Mouse (Mus musculus) embryonic facial prominence, embryonic 12.5 days (tissue): ENCODE data around the gene Thrap3. TPM values are rescaled to one million over a fixed set of nuclear protein-coding genes. Genes with fewer than 3 reads are reported as not detected.
A peak's percentile ranks its signal among the peaks of the same experiment; 100 is the strongest.
"Not testable (repeated sequence)": the region's sequence is repeated elsewhere in the genome, so short reads cannot be mapped to it uniquely, and the experiment has no call there.

Source experiments
- ATAC-seq: fragments of 200-750 bp; cut with Nextera tagmentation; 2 replicates; pipeline ENCODE4 v1.8.0; 2017; ENCODE audit not compliant: insufficient number of reproducible peaks, insufficient read depth, low FRiP score, low TSS enrichment
- H3K27ac ChIP-seq: fragments of 300-500 bp; sonication (generic); 2 replicates; pipeline ENCODE4 v1.5.1; 2016; ENCODE audit warnings: mild to moderate bottlenecking
- H3K27me3 ChIP-seq: fragments of 300-500 bp; sonication (generic); 2 replicates; pipeline ENCODE4 v1.6.1; 2016; ENCODE audit warnings: mild to moderate bottlenecking, moderate library complexity
- H3K36me3 ChIP-seq: fragments of 300-500 bp; sonication (generic); 2 replicates; pipeline ENCODE4 v1.6.1; 2016; ENCODE audit warnings: mild to moderate bottlenecking
- H3K4me1 ChIP-seq: fragments of 300-500 bp; sonication (generic); 2 replicates; pipeline ENCODE4 v1.6.1; 2016
- H3K4me2 ChIP-seq: fragments of 300-500 bp; sonication (generic); replicated peaks from 2 replicates; pipeline ENCODE4 v1.6.1; 2016; ENCODE audit warnings: mild to moderate bottlenecking, moderate library complexity
- H3K4me3 ChIP-seq: fragments of 300-500 bp; sonication (generic); 2 replicates; pipeline ENCODE4 v1.5.1; 2016; ENCODE audit warnings: mild to moderate bottlenecking
- H3K9ac ChIP-seq: fragments of 300-500 bp; sonication (generic); 2 replicates; pipeline ENCODE4 v1.6.1; 2016; ENCODE audit warnings: mild to moderate bottlenecking, moderate library complexity
- H3K9me3 ChIP-seq: fragments of 300-500 bp; sonication (generic); 2 replicates; pipeline ENCODE4 v1.6.1; 2016; ENCODE audit warnings: mild to moderate bottlenecking, moderate library complexity
- WGBS: fragments of 180-500 bp; shearing (Covaris S2); methylation state at CpG from one replicate; pipeline ENCODE4 v1.1.7; 2016; 5-methylcytosine and 5-hydroxymethylcytosine counted together
- polyA plus RNA-seq: library from polyadenylated mRNA; unstranded; fragments of >200 nt; fragmentation: Nextera tagmentation; extraction: Ambion mirVana; gene quantifications from 2 replicates; pipeline ENCODE4 v1.2.1, GENCODE M21; 2016

The Thrap3 gene
- polyA plus RNA-seq, 1 experiment from 2014 or later, result 298 TPM

- no peak overlapping the region for H3K4me2 ChIP-seq
- H3K9me3 ChIP-seq, result no peaks in the 10 kb centered on the region
- ATAC-seq, result no peak
- no peak overlapping the region for H3K27ac ChIP-seq
- H3K4me3 ChIP-seq, result no peak overlapping the region
- H3K4me1 ChIP-seq, result no peaks in the 10 kb centered on the region
- H3K27me3 ChIP-seq, result no peaks in the 10 kb centered on the region
- no peak overlapping the region for H3K9ac ChIP-seq
- 90% methylated on average over 10 of the region's 10 CpGs for WGBS
- H3K36me3 ChIP-seq, result peaks cover 100% of the 10 kb centered on the region
Measured at GRCm38 (mm10) chr4:126235191-126235590, 32.6 kb upstream of the Thrap3 start.

GRCm38 (mm10) chr4:126234496-126235175 lies 32.1 kb upstream of the Thrap3 start:
- no peak overlapping the region for H3K4me3 ChIP-seq
- H3K4me1 ChIP-seq, result no peaks in the 10 kb centered on the region
- ATAC-seq, result no peak
- no peak overlapping the region; the same call in 1 of the 2 replicates for H3K9ac ChIP-seq
- no peak overlapping the region for H3K27ac ChIP-seq
- no peak overlapping the region for H3K4me2 ChIP-seq
- H3K9me3 ChIP-seq, result no peaks in the 10 kb centered on the region
- 86% methylated on average over 18 of the region's 18 CpGs for WGBS
- peaks cover 99% of the 10 kb centered on the region for H3K36me3 ChIP-seq
- no peaks in the 10 kb centered on the region for H3K27me3 ChIP-seq

- no peaks in the 10 kb centered on the region for H3K4me1 ChIP-seq
- H3K27me3 ChIP-seq, result no peaks in the 10 kb centered on the region
- H3K27ac ChIP-seq, result no peak overlapping the region
- H3K9ac ChIP-seq, result no peak overlapping the region
- H3K4me3 ChIP-seq, result no peak overlapping the region
- no peak for ATAC-seq
- H3K4me2 ChIP-seq, result no peak overlapping the region
- H3K9me3 ChIP-seq, result no peaks in the 10 kb centered on the region
- WGBS, result 92% methylated on average over 29 of the region's 29 CpGs
- peaks cover 91% of the 10 kb centered on the region for H3K36me3 ChIP-seq
Measured at GRCm38 (mm10) chr4:126233676-126234308, 31.2 kb upstream of the Thrap3 start.

GRCm38 (mm10) chr4:126229900-126230299 lies 27.3 kb upstream of the Thrap3 start:
- 78% methylated on average over 7 of the region's 7 CpGs for WGBS
- Histone ChIP-seq H3K27ac (no peak overlapping the region), H3K4me3 (no peak overlapping the region), H3K9ac (no peak overlapping the region), H3K4me2 (no peak overlapping the region), H3K36me3 (peaks cover 52% of the 10 kb centered on the region), H3K27me3 (no peaks in the 10 kb centered on the region), H3K4me1 (peaks cover 5% of the 10 kb centered on the region; the same call in 1 of the 2 replicates), H3K9me3 (no peaks in the 10 kb centered on the region)
- ATAC-seq, result no peak

GRCm38 (mm10) chr4:126228144-126228543 lies 25.6 kb upstream of the Thrap3 start:
- H3K4me2 ChIP-seq, result no peak overlapping the region
- 33% methylated on average over 5 of the region's 5 CpGs for WGBS
- H3K9me3 ChIP-seq, result no peaks in the 10 kb centered on the region
- H3K9ac ChIP-seq, result no peak overlapping the region
- no peak for ATAC-seq
- H3K4me1 ChIP-seq, result peaks cover 5% of the 10 kb centered on the region; the same call in 1 of the 2 replicates
- H3K4me3 ChIP-seq, result no peak overlapping the region
- no peak overlapping the region for H3K27ac ChIP-seq
- H3K36me3 ChIP-seq, result peaks cover 34% of the 10 kb centered on the region
- no peaks in the 10 kb centered on the region for H3K27me3 ChIP-seq

GRCm38 (mm10) chr4:126227077-126227761 lies 24.7 kb upstream of the Thrap3 start:
- WGBS, result 6% methylated on average over 18 of the region's 18 CpGs
- peak overlapping the region; percentile 48 for H3K4me2 ChIP-seq
- H3K4me3 ChIP-seq, result 0 out of 2 replicates have a peak overlapping the region, but pooled peaks have one; percentile 20
- no peaks in the 10 kb centered on the region for H3K9me3 ChIP-seq
- H3K9ac ChIP-seq, result no peak overlapping the region
- ATAC-seq, result peak; percentile 61
- H3K36me3 ChIP-seq, result peaks cover 25% of the 10 kb centered on the region
- H3K27ac ChIP-seq, result 0 out of 2 replicates have a peak overlapping the region, but pooled peaks have one; percentile 37
- H3K27me3 ChIP-seq, result no peaks in the 10 kb centered on the region
- H3K4me1 ChIP-seq, result peaks cover 5% of the 10 kb centered on the region; the same call in 1 of the 2 replicates

- WGBS, result 55% methylated on average over 12 of the region's 12 CpGs
- Histone ChIP-seq H3K4me2 (no peak overlapping the region), H3K9me3 (no peaks in the 10 kb centered on the region), H3K4me1 (peaks cover 5% of the 10 kb centered on the region; the same call in 1 of the 2 replicates), H3K27ac (no peak overlapping the region), H3K9ac (no peak overlapping the region), H3K27me3 (no peaks in the 10 kb centered on the region), H3K4me3 (no peak overlapping the region), H3K36me3 (peaks cover 19% of the 10 kb centered on the region)
- no peak for ATAC-seq
Measured at GRCm38 (mm10) chr4:126226640-126227039, 24.1 kb upstream of the Thrap3 start.

- Histone ChIP-seq H3K27me3 (no peaks in the 10 kb centered on the region), H3K9ac (no peak overlapping the region), H3K9me3 (no peaks in the 10 kb centered on the region), H3K4me1 (peaks cover 5% of the 10 kb centered on the region; the same call in 1 of the 2 replicates), H3K36me3 (no peaks in the 10 kb centered on the region), H3K27ac (no peak overlapping the region), H3K4me2 (no peak overlapping the region), H3K4me3 (no peak overlapping the region)
- no peak for ATAC-seq
- WGBS, result 84% methylated on average over 11 of the region's 11 CpGs
Measured at GRCm38 (mm10) chr4:126222631-126223030, 20.1 kb upstream of the Thrap3 start.

- no peaks in the 10 kb centered on the region for H3K9me3 ChIP-seq
- 91% methylated on average over 10 of the region's 10 CpGs for WGBS
- no peak overlapping the region for H3K27ac ChIP-seq
- no peak overlapping the region for H3K4me3 ChIP-seq
- no peaks in the 10 kb centered on the region for H3K27me3 ChIP-seq
- ATAC-seq, result no peak
- H3K9ac ChIP-seq, result no peak overlapping the region
- no peaks in the 10 kb centered on the region for H3K4me1 ChIP-seq
- H3K36me3 ChIP-seq, result no peaks in the 10 kb centered on the region
- no peak overlapping the region for H3K4me2 ChIP-seq
Measured at GRCm38 (mm10) chr4:126220045-126220444, 17.5 kb upstream of the Thrap3 start.

- not testable (repeated sequence) for H3K4me2 ChIP-seq, H3K4me1 ChIP-seq, ATAC-seq, H3K9me3 ChIP-seq, H3K27ac ChIP-seq, H3K27me3 ChIP-seq, H3K4me3 ChIP-seq, H3K9ac ChIP-seq, H3K36me3 ChIP-seq
- WGBS, result 67% methylated on average over 3 of the region's 3 CpGs
Measured at GRCm38 (mm10) chr4:126219540-126219939, 17.0 kb upstream of the Thrap3 start.

- H3K27ac ChIP-seq, result no peak overlapping the region
- H3K9me3 ChIP-seq, result no peaks in the 10 kb centered on the region
- H3K9ac ChIP-seq, result no peak overlapping the region
- H3K4me3 ChIP-seq, result no peak overlapping the region
- ATAC-seq, result no peak
- H3K36me3 ChIP-seq, result no peaks in the 10 kb centered on the region
- 89% methylated on average over 6 of the region's 6 CpGs for WGBS
- H3K27me3 ChIP-seq, result no peaks in the 10 kb centered on the region
- H3K4me1 ChIP-seq, result no peaks in the 10 kb centered on the region
- H3K4me2 ChIP-seq, result no peak overlapping the region
Measured at GRCm38 (mm10) chr4:126217771-126218170, 15.2 kb upstream of the Thrap3 start.

- Histone ChIP-seq H3K27ac (no peak overlapping the region), H3K4me2 (no peak overlapping the region), H3K4me3 (no peak overlapping the region), H3K9me3 (no peaks in the 10 kb centered on the region), H3K9ac (no peak overlapping the region), H3K36me3 (no peaks in the 10 kb centered on the region), H3K4me1 (peaks cover 3% of the 10 kb centered on the region; the same call in 1 of the 2 replicates), H3K27me3 (no peaks in the 10 kb centered on the region)
- no peak for ATAC-seq
- 60% methylated on average over 6 of the region's 6 CpGs for WGBS
Measured at GRCm38 (mm10) chr4:126207081-126207480, 4.5 kb upstream of the Thrap3 start.
